Comparison of ENCODE assay signal across 19 mouse cellular contexts in the genomic region with DNA sequence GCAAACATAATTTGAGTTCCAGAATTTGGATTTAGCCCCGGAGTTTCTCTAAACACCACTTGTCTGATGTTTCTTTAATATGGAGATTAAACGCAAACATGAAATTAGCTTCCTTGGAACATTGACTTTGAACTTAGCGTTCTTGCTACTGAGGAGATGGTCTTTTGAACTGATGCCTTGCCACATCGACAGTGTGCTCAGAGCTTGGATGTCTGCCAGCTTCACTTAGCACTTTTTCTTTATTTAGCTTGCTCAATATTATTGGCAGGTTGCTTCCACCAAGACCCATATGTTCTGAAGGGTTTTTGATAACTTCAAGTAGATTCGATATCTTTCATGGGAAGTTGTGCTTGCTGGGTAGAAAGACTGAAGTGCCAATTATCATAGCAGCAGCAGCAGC.
DNase-seq lines count a peak whose midpoint lies in the region; ATAC-seq and TF ChIP-seq lines count a peak whose summit lies in the region.
"Had no signal": no experiment of that assay in that cellular context is flagged by ENCODE, and none has a peak within 500 bp of the region (broad histone marks: within the 10 kb centered on the region; RNA-seq: fewer than 3 reads in every experiment).

No protein-coding gene starts in this region.

- no peak for TF ChIP-seq EP300 in lung, postnatal 0 days (IDR thresholded peaks at IDR 0.05)

- DNase-seq in hindbrain, postnatal 0 days (ENCODE audit: low spot score), result peak; percentile 20
- DNase-seq in hindbrain, embryonic 11.5 days (ENCODE audit: low spot score), result no peak
- peak; percentile 20 for DNase-seq in 416B (ENCODE audit: low read depth)
- peak; percentile 66 for DNase-seq in lung, postnatal 0 days (ENCODE audit: low spot score)
- no peak for DNase-seq in adrenal gland, adult (ENCODE audit: inconsistent age in 2 of 2, low spot score in 1 of 2)
- DNase-seq: adrenal gland, postnatal 14 days; cerebellum, adult 2 months; heart, adult 11 months; heart, postnatal 36 days; kidney, adult 11 months; right cerebral cortex, postnatal 25 days; thymus, postnatal 36 days had no signal

- no peak overlapping the region for H3K9ac ChIP-seq in forebrain, embryonic 13.5 days
- no peak overlapping the region for H3K9ac ChIP-seq in forebrain, embryonic 15.5 days (replicated peaks)
- H3K9ac ChIP-seq in hindbrain, postnatal 0 days (replicated peaks; ENCODE audit: low read length), result no peak overlapping the region
- H3K9ac ChIP-seq in hindbrain, embryonic 11.5 days (ENCODE audit: low read depth, low read length), result no peak overlapping the region
- H3K9ac ChIP-seq in lung, postnatal 0 days (replicated peaks; ENCODE audit: low read depth), result no peak overlapping the region
- H3K9ac ChIP-seq: limb, embryonic 13.5 days had no signal

- H3K9me3 ChIP-seq in forebrain, embryonic 13.5 days (replicated peaks), result no peaks in the 10 kb centered on the region
- H3K9me3 ChIP-seq in forebrain, embryonic 15.5 days, result no peaks in the 10 kb centered on the region
- no peaks in the 10 kb centered on the region for H3K9me3 ChIP-seq in hindbrain, postnatal 0 days (ENCODE audit: low read length)
- H3K9me3 ChIP-seq in hindbrain, embryonic 11.5 days (ENCODE audit: control insufficient read depth, low read length), result no peaks in the 10 kb centered on the region
- H3K9me3 ChIP-seq in lung, postnatal 0 days (ENCODE audit: low read length), result no peaks in the 10 kb centered on the region
- H3K9me3 ChIP-seq: limb, embryonic 13.5 days had no signal

- H3K4me1 ChIP-seq in forebrain, embryonic 13.5 days, result peaks cover 6% of the 10 kb centered on the region; the same call in 1 of the 2 replicates
- H3K4me1 ChIP-seq in forebrain, embryonic 15.5 days, result peaks cover 5% of the 10 kb centered on the region; the same call in 1 of the 2 replicates
- no peaks in the 10 kb centered on the region for H3K4me1 ChIP-seq in hindbrain, postnatal 0 days (ENCODE audit: insufficient read depth, low read length)
- H3K4me1 ChIP-seq in hindbrain, embryonic 11.5 days (replicated peaks; ENCODE audit: control insufficient read depth, insufficient read depth, low read length), result no peaks in the 10 kb centered on the region
- H3K4me1 ChIP-seq in lung, postnatal 0 days (ENCODE audit: insufficient read depth, low read depth, low read length), result no peaks in the 10 kb centered on the region
- H3K4me1 ChIP-seq: limb, embryonic 13.5 days had no signal

- no peaks in the 10 kb centered on the region for H3K27me3 ChIP-seq in forebrain, embryonic 13.5 days
- H3K27me3 ChIP-seq in forebrain, embryonic 15.5 days, result no peaks in the 10 kb centered on the region
- no peaks in the 10 kb centered on the region for H3K27me3 ChIP-seq in hindbrain, postnatal 0 days (ENCODE audit: insufficient read depth, low read length)
- H3K27me3 ChIP-seq in hindbrain, embryonic 11.5 days (ENCODE audit: control insufficient read depth, insufficient read depth, low read length), result no peaks in the 10 kb centered on the region
- no peaks in the 10 kb centered on the region for H3K27me3 ChIP-seq in lung, postnatal 0 days (replicated peaks; ENCODE audit: insufficient read depth, low read length)
- H3K27me3 ChIP-seq: limb, embryonic 13.5 days had no signal

- H3K4me2 ChIP-seq in forebrain, embryonic 13.5 days, result no peak overlapping the region
- H3K4me2 ChIP-seq in forebrain, embryonic 15.5 days (replicated peaks), result no peak overlapping the region
- no peak overlapping the region for H3K4me2 ChIP-seq in hindbrain, postnatal 0 days (ENCODE audit: low read depth, low read length)
- H3K4me2 ChIP-seq in hindbrain, embryonic 11.5 days (replicated peaks; ENCODE audit: low read depth, low read length), result no peak overlapping the region
- H3K4me2 ChIP-seq in lung, postnatal 0 days (replicated peaks; ENCODE audit: low read depth, low read length), result no peak overlapping the region
- H3K4me2 ChIP-seq: limb, embryonic 13.5 days; midbrain, embryonic 11.5 days had no signal

- ATAC-seq in forebrain, embryonic 13.5 days, result 0 out of 2 replicates have a peak, but pooled peaks have one; percentile 21
- no peak; the same call in 1 of the 2 replicates for ATAC-seq in forebrain, embryonic 15.5 days (replicated peaks)
- no peak for ATAC-seq in hindbrain, postnatal 0 days
- ATAC-seq in hindbrain, embryonic 11.5 days (ENCODE audit: low FRiP score), result no peak
- ATAC-seq in lung, postnatal 0 days, result peak; percentile 19; the same call in 1 of the 2 replicates
- ATAC-seq: hindbrain, embryonic 16.5 days had no signal

- no peaks in the 10 kb centered on the region for H3K36me3 ChIP-seq in forebrain, embryonic 13.5 days (ENCODE audit: poor library complexity, severe bottlenecking)
- H3K36me3 ChIP-seq in forebrain, embryonic 15.5 days, result no peaks in the 10 kb centered on the region
- H3K36me3 ChIP-seq in hindbrain, postnatal 0 days (ENCODE audit: insufficient read depth, low read length), result no peaks in the 10 kb centered on the region
- no peaks in the 10 kb centered on the region for H3K36me3 ChIP-seq in hindbrain, embryonic 11.5 days (ENCODE audit: control insufficient read depth, insufficient read depth, low read length)
- no peaks in the 10 kb centered on the region for H3K36me3 ChIP-seq in lung, postnatal 0 days (ENCODE audit: insufficient read depth, low read length)
- H3K36me3 ChIP-seq: limb, embryonic 13.5 days had no signal

- no peak for TF ChIP-seq CTCF in hindbrain, postnatal 0 days (IDR thresholded peaks at IDR 0.05; ENCODE audit: low read depth)
- TF ChIP-seq CTCF in lung, postnatal 0 days (IDR thresholded peaks at IDR 0.05), result no peak

- no peak overlapping the region for H3K4me3 ChIP-seq in forebrain, embryonic 13.5 days
- H3K4me3 ChIP-seq in forebrain, embryonic 15.5 days, result no peak overlapping the region
- no peak overlapping the region for H3K4me3 ChIP-seq in hindbrain, postnatal 0 days (ENCODE audit: low read length)
- H3K4me3 ChIP-seq in hindbrain, embryonic 11.5 days (ENCODE audit: low read depth, low read length), result no peak overlapping the region
- H3K4me3 ChIP-seq in lung, postnatal 0 days (ENCODE audit: low read depth, low read length), result no peak overlapping the region
- H3K4me3 ChIP-seq: limb, embryonic 13.5 days had no signal

- no peak overlapping the region for H3K27ac ChIP-seq in forebrain, embryonic 13.5 days
- H3K27ac ChIP-seq in forebrain, embryonic 15.5 days (replicated peaks), result no peak overlapping the region
- no peak overlapping the region for H3K27ac ChIP-seq in hindbrain, postnatal 0 days
- H3K27ac ChIP-seq in hindbrain, embryonic 11.5 days (ENCODE audit: low read depth, low read length), result no peak overlapping the region
- H3K27ac ChIP-seq in lung, postnatal 0 days (ENCODE audit: low read length), result no peak overlapping the region
- H3K27ac ChIP-seq: kidney, postnatal 0 days; limb, embryonic 13.5 days; stomach, postnatal 0 days had no signal

- WGBS in forebrain, embryonic 13.5 days, result 46% methylated on average over 5 of the region's 5 CpGs
- WGBS in forebrain, embryonic 15.5 days, result 29% methylated on average over 5 of the region's 5 CpGs
- WGBS in hindbrain, postnatal 0 days, result 48% methylated on average over 5 of the region's 5 CpGs
- WGBS in hindbrain, embryonic 11.5 days, result 86% methylated on average over 5 of the region's 5 CpGs
- WGBS in lung, postnatal 0 days, result 22% methylated on average over 5 of the region's 5 CpGs

Comparison
In these comparisons a context has a peak if more than half of its experiments do, and no peak if none do; other contexts are left out.
1. ATAC-seq: peak in forebrain, embryonic 13.5 days (single experiment) and lung, postnatal 0 days (single experiment); none in forebrain, embryonic 15.5 days (single experiment), hindbrain, postnatal 0 days (single experiment) and hindbrain, embryonic 11.5 days (single experiment).
2. DNase-seq: peak in hindbrain, postnatal 0 days (single experiment), 416B (single experiment) and lung, postnatal 0 days (single experiment); none in hindbrain, embryonic 11.5 days (single experiment) and adrenal gland, adult (0 of 2).